Mouse (Mus musculus): ENCODE results near the gene Smco3.

DNA sequence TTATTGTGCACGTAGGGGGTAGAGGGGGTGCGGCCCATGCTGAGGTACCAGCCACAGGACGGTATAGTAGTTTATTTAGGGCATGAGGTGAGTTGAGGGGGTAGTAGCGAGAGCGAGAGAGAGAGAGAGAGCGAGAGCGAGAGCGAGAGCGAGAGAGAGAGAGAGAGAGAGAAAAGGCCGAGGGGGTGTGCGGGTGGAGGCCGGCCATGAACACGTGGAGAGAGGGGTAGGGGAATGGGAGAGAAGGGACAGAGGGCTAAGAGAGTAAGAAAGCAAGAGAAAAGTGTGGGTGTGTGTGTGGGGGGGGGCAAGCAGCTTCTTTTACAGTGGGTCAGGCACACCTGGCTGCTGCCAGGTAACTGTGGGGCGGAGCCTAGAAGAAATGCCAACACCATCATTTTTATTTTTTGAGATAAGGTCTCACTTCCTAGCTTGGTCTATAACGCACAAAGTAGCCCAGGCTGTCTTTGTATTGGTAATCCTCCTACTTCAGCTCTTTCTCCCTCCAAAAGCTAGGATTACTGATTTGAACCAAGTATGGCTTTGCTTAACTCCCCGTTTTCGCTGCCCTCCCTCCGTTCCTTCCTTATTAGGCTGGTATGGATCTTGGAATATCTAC lies 27.7 kb downstream of the Smco3 start:
- TF ChIP-seq CTCF (conservative IDR thresholded peaks at IDR 0.05; ENCODE audit: low read length) (no peak), NANOG (IDR thresholded peaks at IDR 0.05; ENCODE audit: borderline replicate concordance, low read length) (no peak)
